In genomic region chr4:57839343-57839742, GRCm38 (mm10) we compare ENCODE assay signal across 18 mouse cellular contexts.
DNase-seq lines count a peak whose midpoint lies in the region; ATAC-seq and TF ChIP-seq lines count a peak whose summit lies in the region.
"Had no signal": no experiment of that assay in that cellular context is flagged by ENCODE, and none has a peak within 500 bp of the region (broad histone marks: within the 10 kb centered on the region; RNA-seq: fewer than 3 reads in every experiment).

No protein-coding gene starts in this region.

- no peaks in the 10 kb centered on the region for H3K27me3 ChIP-seq in hindbrain, embryonic 10.5 days (ENCODE audit: insufficient read depth, poor library complexity, severe bottlenecking)
- no peaks in the 10 kb centered on the region for H3K27me3 ChIP-seq in hindbrain, embryonic 13.5 days
- H3K27me3 ChIP-seq in Patski: no peaks in the 10 kb centered on the region
- no peaks in the 10 kb centered on the region for H3K27me3 ChIP-seq in heart, embryonic 13.5 days (replicated peaks)
- H3K27me3 ChIP-seq: embryonic facial prominence, embryonic 12.5 days; forebrain, embryonic 13.5 days; liver, embryonic 15.5 days; midbrain, embryonic 13.5 days; neural tube, embryonic 12.5 days had no signal

- ATAC-seq in hindbrain, embryonic 13.5 days (ENCODE audit: low FRiP score): no peak
- ATAC-seq in Patski: peak; percentile 65
- no peak for ATAC-seq in heart, embryonic 13.5 days (ENCODE audit: extremely low read depth, insufficient number of reproducible peaks, low FRiP score, low TSS enrichment)
- no peak for ATAC-seq in cerebellum, adult (ENCODE audit: insufficient number of reproducible peaks, low FRiP score, low TSS enrichment)
- ATAC-seq: forebrain, embryonic 13.5 days; midbrain, embryonic 13.5 days had no signal

- 83% methylated on average over 4 of the region's 4 CpGs for WGBS in hindbrain, embryonic 10.5 days
- WGBS in hindbrain, embryonic 13.5 days: 89% methylated on average over 4 of the region's 4 CpGs
- WGBS in heart, embryonic 13.5 days: 29% methylated on average over 4 of the region's 4 CpGs

- CTCF ChIA-PET in Patski (lab: Charles Lee): no interaction called here

- in situ Hi-C loops in Patski (cut with MboI; ENCODE audit: low pct_unique_long_range_greater_than_20kb): loop anchor here (5.0 kb wide), 1 partner anchor 37 kb away; no protein-coding TSS in a partner anchor

- no peak for TF ChIP-seq CTCF in Patski (IDR thresholded peaks at IDR 0.05)

- no peaks in the 10 kb centered on the region for H3K9me3 ChIP-seq in hindbrain, embryonic 10.5 days
- no peaks in the 10 kb centered on the region for H3K9me3 ChIP-seq in hindbrain, embryonic 13.5 days
- H3K9me3 ChIP-seq in heart, embryonic 13.5 days: no peaks in the 10 kb centered on the region
- H3K9me3 ChIP-seq: embryonic facial prominence, embryonic 12.5 days; forebrain, embryonic 13.5 days; hindbrain, embryonic 15.5 days; liver, embryonic 15.5 days; midbrain, embryonic 13.5 days; neural tube, embryonic 12.5 days had no signal

- no peak overlapping the region for H3K9ac ChIP-seq in hindbrain, embryonic 13.5 days
- H3K9ac ChIP-seq in heart, embryonic 13.5 days: no peak overlapping the region
- H3K9ac ChIP-seq: embryonic facial prominence, embryonic 12.5 days; forebrain, embryonic 13.5 days; hindbrain, embryonic 15.5 days; liver, embryonic 15.5 days; midbrain, embryonic 13.5 days; neural tube, embryonic 12.5 days had no signal

- H3K27ac ChIP-seq in hindbrain, embryonic 10.5 days: 0 out of 2 replicates have a peak overlapping the region, but pooled peaks have one; percentile 26
- no peak overlapping the region for H3K27ac ChIP-seq in hindbrain, embryonic 13.5 days
- H3K27ac ChIP-seq in heart, embryonic 13.5 days (replicated peaks): peak overlapping the region; percentile 54
- H3K27ac ChIP-seq: embryonic facial prominence, embryonic 12.5 days; forebrain, embryonic 13.5 days; hindbrain, embryonic 15.5 days; liver, embryonic 15.5 days; midbrain, embryonic 13.5 days; neural tube, embryonic 12.5 days had no signal

- H3K4me1 ChIP-seq in hindbrain, embryonic 10.5 days (replicated peaks): peaks cover 50% of the 10 kb centered on the region
- peaks cover 4% of the 10 kb centered on the region for H3K4me1 ChIP-seq in hindbrain, embryonic 13.5 days (replicated peaks)
- H3K4me1 ChIP-seq in heart, embryonic 13.5 days: peaks cover 68% of the 10 kb centered on the region
- H3K4me1 ChIP-seq: forebrain, embryonic 13.5 days; hindbrain, embryonic 15.5 days; liver, embryonic 15.5 days had no signal

- no peak overlapping the region for H3K4me2 ChIP-seq in hindbrain, embryonic 13.5 days
- no peak overlapping the region for H3K4me2 ChIP-seq in heart, embryonic 13.5 days
- H3K4me2 ChIP-seq: embryonic facial prominence, embryonic 12.5 days; forebrain, embryonic 13.5 days; hindbrain, embryonic 15.5 days; liver, embryonic 15.5 days; midbrain, embryonic 13.5 days; neural tube, embryonic 12.5 days had no signal

- no peaks in the 10 kb centered on the region for H3K36me3 ChIP-seq in hindbrain, embryonic 10.5 days
- no peaks in the 10 kb centered on the region for H3K36me3 ChIP-seq in hindbrain, embryonic 13.5 days
- H3K36me3 ChIP-seq in heart, embryonic 13.5 days: no peaks in the 10 kb centered on the region
- H3K36me3 ChIP-seq: embryonic facial prominence, embryonic 12.5 days; hindbrain, embryonic 15.5 days; liver, embryonic 15.5 days; midbrain, embryonic 13.5 days; neural tube, embryonic 12.5 days had no signal

- no peak for DNase-seq in hindbrain, embryonic 10.5 days (ENCODE audit: low spot score)
- DNase-seq in 3T3-L1 (ENCODE audit: low read depth, low spot score) (peak; percentile 85), Patski (ENCODE audit: low read depth, low spot score) (peak; percentile 86)
- no peak for DNase-seq in cerebellum, postnatal 25 days
- no peak for DNase-seq in left cerebral cortex, adult 8-10 months (ENCODE audit: low spot score in 2 of 2)
- DNase-seq: cerebellum, postnatal 36 days; gastrocnemius, postnatal 10 days; layer of hippocampus, adult 9-11 months; left cerebral cortex, postnatal 4 days had no signal

- POLR2A ChIA-PET in Patski (lab: Charles Lee): interaction anchor here (0.6 kb wide), 1 partner anchor 58 kb away, joined by 3 read pairs; no protein-coding TSS in a partner anchor

- no peak overlapping the region for H3K4me3 ChIP-seq in hindbrain, embryonic 10.5 days
- H3K4me3 ChIP-seq in hindbrain, embryonic 13.5 days: no peak overlapping the region
- no peak overlapping the region for H3K4me3 ChIP-seq in heart, embryonic 13.5 days
- H3K4me3 ChIP-seq: embryonic facial prominence, embryonic 12.5 days; forebrain, embryonic 13.5 days; hindbrain, embryonic 15.5 days; liver, embryonic 15.5 days; midbrain, embryonic 13.5 days; neural tube, embryonic 12.5 days had no signal

Comparison
In these comparisons a context has a peak if more than half of its experiments do, and no peak if none do; other contexts are left out.
1. DNase-seq: peak in 3T3-L1 (single experiment) and Patski (single experiment); none in hindbrain, embryonic 10.5 days (single experiment), cerebellum, postnatal 25 days (0 of 2) and left cerebral cortex, adult 8-10 months (0 of 2).